Mouse (Mus musculus): Measurements from ENCODE around the gene Fam228a. TPM values are rescaled to one million over a fixed set of nuclear protein-coding genes. Genes with fewer than 3 reads are reported as not detected.
"Not testable (repeated sequence)": the region's sequence is repeated elsewhere in the genome, so short reads cannot be mapped to it uniquely, and the experiment has no call there.

Fam228a gene
- total RNA-seq (2014; fragmentation: Nextera tagmentation) (not detected in 2 replicates), total RNA-seq (2017) (0.06 and 0.33 TPM in 2 replicates), polyA plus RNA-seq (2012) (not detected in 2 replicates)

- H3K27me3 ChIP-seq (ENCODE audit: insufficient read depth, low read length) = peaks cover 23% of the 10 kb centered on the region
- no peaks in the 10 kb centered on the region for H3K9me3 ChIP-seq (replicated peaks)
- H3K4me3 ChIP-seq (ENCODE audit: low read depth, low read length) = no peak within 1 kb of the TSS
- TF ChIP-seq CTCF (IDR thresholded peaks at IDR 0.05; ENCODE audit: low read depth, low read length) (no peak), GATA1 (IDR thresholded peaks at IDR 0.05; ENCODE audit: borderline replicate concordance, low read length) (no peak), TAL1 (conservative IDR thresholded peaks at IDR 0.05; ENCODE audit: low read depth, low read length) (no peak), POLR2AphosphoS5 (IDR thresholded peaks at IDR 0.05; ENCODE audit: insufficient replicate concordance, low read depth, low read length) (no peak), GATA2 (IDR thresholded peaks at IDR 0.05; ENCODE audit: borderline replicate concordance, low read depth, low read length) (no peak)
- DNase-seq (ENCODE audit: low spot score) = no peak
- peaks cover 6% of the 10 kb centered on the region for H3K4me1 ChIP-seq (ENCODE audit: insufficient read depth, low read depth, low read length)
- H3K36me3 ChIP-seq (replicated peaks) = no peaks in the 10 kb centered on the region
- ATAC-seq (ENCODE audit: extremely low read depth, insufficient number of reproducible peaks, low FRiP score, poor library complexity, severe bottlenecking) = no peak
Observed at GRCm38 (mm10) chr12:4738031-4738576, at the start of gene Fam228a. Gene Fam228a, minus strand, starts transcription at chr12:4738430.

DNA sequence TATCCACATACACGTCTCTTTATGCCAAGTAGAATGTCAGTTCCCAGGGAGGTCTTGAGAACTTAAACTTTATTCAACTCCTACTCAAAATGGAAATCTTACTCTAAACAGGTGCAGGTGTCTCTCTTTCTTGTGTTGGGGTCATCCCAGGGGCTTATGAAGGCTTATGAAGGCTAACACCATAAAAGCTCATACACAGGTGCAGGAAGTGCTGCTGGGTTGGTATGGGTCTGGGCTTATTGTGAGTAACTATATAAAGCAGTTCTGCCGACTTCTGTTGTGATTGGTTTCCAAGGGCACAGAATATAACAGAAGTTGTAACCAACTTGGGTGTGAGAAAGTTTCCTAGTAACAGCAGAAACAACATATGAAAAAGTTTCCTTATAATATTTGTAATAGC, 46.2 kb upstream of the Fam228a start:
- Histone ChIP-seq H3K36me3 (replicated peaks) (no peaks in the 10 kb centered on the region), H3K9me3 (replicated peaks) (no peaks in the 10 kb centered on the region), H3K4me1 (ENCODE audit: insufficient read depth, low read depth, low read length) (no peaks in the 10 kb centered on the region), H3K27me3 (ENCODE audit: insufficient read depth, low read length) (peaks cover 8% of the 10 kb centered on the region; the same call in 1 of the 2 replicates), H3K4me3 (ENCODE audit: low read depth, low read length) (no peak overlapping the region)
- TF ChIP-seq CTCF (IDR thresholded peaks at IDR 0.05; ENCODE audit: low read depth, low read length) = no peak
- TF ChIP-seq POLR2AphosphoS5 (IDR thresholded peaks at IDR 0.05; ENCODE audit: insufficient replicate concordance, low read depth, low read length) = no peak
- TF ChIP-seq GATA1 (IDR thresholded peaks at IDR 0.05; ENCODE audit: borderline replicate concordance, low read length) = no peak
- TF ChIP-seq TAL1 (conservative IDR thresholded peaks at IDR 0.05; ENCODE audit: low read depth, low read length) = no peak
- no peak for TF ChIP-seq GATA2 (IDR thresholded peaks at IDR 0.05; ENCODE audit: borderline replicate concordance, low read depth, low read length)
- ATAC-seq (ENCODE audit: extremely low read depth, insufficient number of reproducible peaks, low FRiP score, poor library complexity, severe bottlenecking) = no peak
- no peak for DNase-seq (ENCODE audit: low spot score)

DNA sequence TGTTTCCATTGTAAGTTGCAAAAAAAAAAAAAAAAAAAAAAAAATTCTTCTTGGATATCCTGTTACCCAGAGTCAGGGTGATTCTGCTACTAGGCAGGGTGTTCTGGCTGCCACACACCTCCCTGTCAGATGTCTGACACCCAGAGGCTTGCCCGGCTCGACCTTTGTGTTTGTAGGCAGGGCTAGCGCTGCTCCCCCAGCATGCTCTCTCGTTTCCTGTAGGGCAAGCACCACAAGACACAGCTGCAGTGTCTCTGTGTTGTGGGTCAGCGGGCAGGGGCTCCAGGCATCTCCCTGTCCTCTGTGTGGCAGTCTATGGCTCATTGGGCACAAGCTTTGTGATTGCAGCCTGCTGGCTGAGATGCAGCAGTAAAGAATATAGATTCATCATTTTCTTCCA, 45.4 kb upstream of the Fam228a start:
- no peak overlapping the region for H3K4me3 ChIP-seq (ENCODE audit: low read depth, low read length)
- no peak for DNase-seq (ENCODE audit: low spot score)

DNA sequence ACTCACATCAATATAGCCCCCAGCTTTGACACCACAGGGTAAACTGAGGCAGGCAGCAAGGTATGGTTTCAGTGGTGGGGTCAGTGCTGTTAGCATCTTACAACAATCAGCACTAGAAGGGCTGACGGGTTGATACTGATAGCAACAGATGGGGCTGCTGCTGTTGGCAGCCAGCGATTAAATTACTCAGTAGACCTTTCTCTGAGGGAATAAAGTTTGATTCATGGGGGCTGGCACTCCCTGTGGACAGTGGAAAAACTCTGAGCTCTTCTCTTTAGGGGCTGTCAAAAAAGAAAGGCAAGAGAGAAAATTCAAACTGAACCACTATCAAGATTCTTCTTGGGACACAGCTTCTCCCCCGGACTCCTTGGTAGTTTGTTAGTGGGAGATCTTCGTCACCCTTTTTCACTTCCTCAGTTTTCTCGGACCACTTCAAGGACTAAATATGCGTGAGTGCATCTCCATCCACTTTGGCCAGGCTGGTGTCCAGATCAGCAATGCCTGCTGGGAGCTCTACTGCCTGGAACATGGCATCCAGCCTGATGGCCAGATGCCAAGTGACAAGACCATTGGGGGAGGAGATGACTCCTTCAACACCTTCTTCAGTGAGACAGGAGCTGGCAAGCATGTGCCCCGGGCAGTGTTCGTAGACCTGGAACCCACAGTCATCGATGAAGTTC, 43.6 kb upstream of the Fam228a start:
- H3K27me3 ChIP-seq (ENCODE audit: insufficient read depth, low read length); H3K9me3 ChIP-seq (replicated peaks); H3K36me3 ChIP-seq (replicated peaks); ATAC-seq (ENCODE audit: extremely low read depth, insufficient number of reproducible peaks, low FRiP score, poor library complexity, severe bottlenecking); DNase-seq (ENCODE audit: low spot score); H3K4me1 ChIP-seq (ENCODE audit: insufficient read depth, low read depth, low read length); H3K4me3 ChIP-seq (ENCODE audit: low read depth, low read length): not testable (repeated sequence)

More for the DNA sequence above, 45.4 kb upstream of the Fam228a start:
- TF ChIP-seq GATA2 (IDR thresholded peaks at IDR 0.05; ENCODE audit: borderline replicate concordance, low read depth, low read length) = no peak
- TF ChIP-seq TAL1 (conservative IDR thresholded peaks at IDR 0.05; ENCODE audit: low read depth, low read length) = no peak
- TF ChIP-seq CTCF (IDR thresholded peaks at IDR 0.05; ENCODE audit: low read depth, low read length) = no peak
- no peak for TF ChIP-seq POLR2AphosphoS5 (IDR thresholded peaks at IDR 0.05; ENCODE audit: insufficient replicate concordance, low read depth, low read length)
- no peak for TF ChIP-seq GATA1 (IDR thresholded peaks at IDR 0.05; ENCODE audit: borderline replicate concordance, low read length)
- Histone ChIP-seq H3K4me1 (ENCODE audit: insufficient read depth, low read depth, low read length) (no peaks in the 10 kb centered on the region), H3K9me3 (replicated peaks) (no peaks in the 10 kb centered on the region), H3K36me3 (replicated peaks) (no peaks in the 10 kb centered on the region), H3K27me3 (ENCODE audit: insufficient read depth, low read length) (peaks cover 8% of the 10 kb centered on the region; the same call in 1 of the 2 replicates)
- ATAC-seq (ENCODE audit: extremely low read depth, insufficient number of reproducible peaks, low FRiP score, poor library complexity, severe bottlenecking) = no peak

DNA sequence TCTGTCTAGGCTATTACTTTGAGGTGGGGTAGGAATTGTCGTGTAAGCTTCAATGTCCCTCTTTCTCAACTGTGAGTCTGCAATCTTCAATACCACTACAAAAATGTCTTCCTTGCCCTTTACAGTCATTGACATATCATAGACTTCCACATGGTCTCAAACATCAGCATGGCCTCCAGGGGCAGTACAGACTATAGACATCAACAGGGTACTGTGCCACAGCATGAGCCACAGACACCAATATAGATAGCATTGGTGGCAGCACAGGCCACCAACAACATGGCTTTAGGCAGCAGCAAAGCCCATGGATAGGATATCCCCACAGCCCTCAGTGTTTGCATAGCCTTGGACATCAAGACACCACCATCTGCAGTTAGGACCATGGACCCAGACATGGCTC, 43.0 kb upstream of the Fam228a start:
- Histone ChIP-seq H3K27me3 (ENCODE audit: insufficient read depth, low read length) (peaks cover 8% of the 10 kb centered on the region; the same call in 1 of the 2 replicates), H3K4me1 (ENCODE audit: insufficient read depth, low read depth, low read length) (no peaks in the 10 kb centered on the region), H3K4me3 (ENCODE audit: low read depth, low read length) (no peak overlapping the region), H3K9me3 (replicated peaks) (no peaks in the 10 kb centered on the region), H3K36me3 (replicated peaks) (no peaks in the 10 kb centered on the region)
- DNase-seq (ENCODE audit: low spot score) = no peak
- TF ChIP-seq CTCF (IDR thresholded peaks at IDR 0.05; ENCODE audit: low read depth, low read length) (no peak), GATA2 (IDR thresholded peaks at IDR 0.05; ENCODE audit: borderline replicate concordance, low read depth, low read length) (no peak), POLR2AphosphoS5 (IDR thresholded peaks at IDR 0.05; ENCODE audit: insufficient replicate concordance, low read depth, low read length) (no peak), TAL1 (conservative IDR thresholded peaks at IDR 0.05; ENCODE audit: low read depth, low read length) (no peak), GATA1 (IDR thresholded peaks at IDR 0.05; ENCODE audit: borderline replicate concordance, low read length) (no peak)
- no peak for ATAC-seq (ENCODE audit: extremely low read depth, insufficient number of reproducible peaks, low FRiP score, poor library complexity, severe bottlenecking)

- TF ChIP-seq CTCF (IDR thresholded peaks at IDR 0.05; ENCODE audit: low read depth, low read length) (no peak), GATA2 (IDR thresholded peaks at IDR 0.05; ENCODE audit: borderline replicate concordance, low read depth, low read length) (no peak)
- Histone ChIP-seq H3K4me3 (ENCODE audit: low read depth, low read length) (no peak overlapping the region), H3K9me3 (replicated peaks) (no peaks in the 10 kb centered on the region), H3K36me3 (replicated peaks) (no peaks in the 10 kb centered on the region), H3K27me3 (ENCODE audit: insufficient read depth, low read length) (peaks cover 12% of the 10 kb centered on the region; the same call in 1 of the 2 replicates), H3K4me1 (ENCODE audit: insufficient read depth, low read depth, low read length) (no peaks in the 10 kb centered on the region)
- ATAC-seq (ENCODE audit: extremely low read depth, insufficient number of reproducible peaks, low FRiP score, poor library complexity, severe bottlenecking) (no peak), DNase-seq (ENCODE audit: low spot score) (no peak)
Observed at GRCm38 (mm10) chr12:4780245-4780644, 42.0 kb upstream of the Fam228a start.
